Mouse (Mus musculus): ENCODE measurements around the gene Pea15a.
"Not testable (repeated sequence)": the region's sequence is repeated elsewhere in the genome, so short reads cannot be mapped to it uniquely, and the experiment has no call there.

Pea15a gene

DNA sequence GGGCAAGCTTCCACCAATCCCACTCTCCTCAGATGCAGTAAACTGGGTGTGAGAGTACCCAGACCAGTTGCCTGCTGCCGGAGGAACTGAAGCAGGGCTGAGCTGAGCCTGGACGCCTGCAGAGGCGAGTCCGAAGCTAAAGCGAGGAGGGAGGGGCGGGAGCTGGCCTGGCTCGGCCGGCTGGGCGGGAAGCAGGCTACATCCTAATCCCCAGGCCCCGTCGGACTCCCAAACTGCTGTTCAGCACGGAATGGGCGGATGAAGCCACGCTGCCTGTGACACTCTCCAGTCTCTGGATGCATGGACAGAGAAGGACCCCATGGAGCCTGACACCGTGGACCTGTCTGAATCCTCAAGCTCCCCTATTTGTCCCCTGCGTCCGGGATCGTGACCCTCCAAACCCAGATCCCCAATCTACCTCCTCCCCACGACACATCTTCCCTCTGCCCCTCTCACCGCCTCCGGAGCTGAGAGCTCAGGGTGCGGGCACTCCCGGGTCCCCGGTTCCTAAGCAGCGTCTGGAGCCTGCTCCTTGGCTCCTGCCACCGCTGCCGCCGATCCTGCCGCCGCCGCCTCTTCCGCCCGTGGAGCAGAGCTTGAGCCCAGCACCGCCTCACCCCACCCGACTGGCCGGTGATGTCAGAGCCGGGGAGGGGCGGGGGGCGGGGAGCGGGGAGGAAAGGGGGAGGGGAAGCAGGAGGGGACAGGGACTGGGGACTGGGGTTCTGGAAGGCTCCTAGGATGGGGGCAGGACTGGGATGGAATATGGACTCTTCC lies at the start of gene Pea15a:
Gene Pea15a (minus strand): TSS at position 664 of the 777 bp plus-strand sequence.
- peak; percentile 72 for DNase-seq (ENCODE audit: low read depth, low spot score)

DNA sequence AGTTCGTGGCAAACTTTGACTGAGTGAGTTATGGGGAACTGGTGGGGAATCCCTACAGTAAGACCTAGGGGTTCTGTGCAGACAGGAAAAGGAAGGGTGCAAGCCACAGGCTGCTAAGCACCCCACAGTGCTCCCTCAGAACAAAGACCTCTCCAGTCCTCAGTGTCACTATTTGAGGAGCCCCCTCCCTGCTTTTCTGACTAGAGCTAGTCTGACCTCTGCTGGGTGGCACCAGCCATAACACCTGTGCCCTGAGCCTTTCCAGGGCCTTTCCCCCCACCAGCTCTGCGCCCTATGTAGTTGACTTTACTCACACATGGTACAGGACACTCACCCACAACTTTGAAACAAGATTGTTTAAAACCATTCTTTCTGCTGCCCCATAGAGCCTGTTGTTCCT lies 41.1 kb upstream of the Pea15a start:
- DNase-seq (ENCODE audit: low read depth, low spot score), result peak; percentile 34

DNA sequence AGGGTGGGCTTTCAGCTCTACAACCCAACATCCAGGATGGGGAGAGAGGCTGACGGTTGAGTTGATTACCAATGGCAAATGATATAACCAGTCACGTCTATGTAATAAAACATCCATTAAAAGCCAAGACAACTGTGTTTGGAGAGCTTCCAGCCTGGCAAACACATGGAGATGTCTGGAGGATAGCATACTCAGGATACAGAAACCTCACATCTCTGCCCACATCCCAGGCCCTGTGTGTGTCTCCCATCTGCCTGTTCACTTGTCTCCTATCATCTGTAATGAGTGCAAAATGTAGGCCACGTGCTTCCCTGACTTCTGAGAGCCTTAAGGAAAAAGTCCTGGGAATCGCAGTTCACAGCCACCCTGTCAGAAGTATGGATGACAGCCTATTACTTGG lies 40.6 kb upstream of the Pea15a start:
- no peak for DNase-seq (ENCODE audit: low read depth, low spot score)

DNA sequence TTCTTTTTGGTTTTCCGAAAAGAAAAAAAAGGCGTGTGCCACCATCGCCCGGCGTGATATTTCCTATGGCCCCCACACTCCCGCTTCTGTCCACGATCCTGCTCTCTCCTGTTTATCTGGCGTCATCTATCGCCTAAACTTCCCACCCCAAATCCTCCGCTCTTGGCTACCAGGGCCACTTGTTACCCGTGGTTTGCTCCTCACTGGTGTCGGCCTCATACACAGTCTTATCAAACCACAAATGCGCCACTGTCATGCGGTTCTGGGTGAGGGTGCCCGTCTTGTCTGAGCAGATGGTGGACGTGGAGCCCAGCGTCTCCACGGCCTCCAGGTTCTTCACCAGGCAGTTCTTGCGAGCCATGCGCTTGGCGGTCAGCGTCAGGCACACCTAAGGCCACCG lies 38.0 kb upstream of the Pea15a start:
- not testable (repeated sequence) for DNase-seq (ENCODE audit: low read depth, low spot score)

DNA sequence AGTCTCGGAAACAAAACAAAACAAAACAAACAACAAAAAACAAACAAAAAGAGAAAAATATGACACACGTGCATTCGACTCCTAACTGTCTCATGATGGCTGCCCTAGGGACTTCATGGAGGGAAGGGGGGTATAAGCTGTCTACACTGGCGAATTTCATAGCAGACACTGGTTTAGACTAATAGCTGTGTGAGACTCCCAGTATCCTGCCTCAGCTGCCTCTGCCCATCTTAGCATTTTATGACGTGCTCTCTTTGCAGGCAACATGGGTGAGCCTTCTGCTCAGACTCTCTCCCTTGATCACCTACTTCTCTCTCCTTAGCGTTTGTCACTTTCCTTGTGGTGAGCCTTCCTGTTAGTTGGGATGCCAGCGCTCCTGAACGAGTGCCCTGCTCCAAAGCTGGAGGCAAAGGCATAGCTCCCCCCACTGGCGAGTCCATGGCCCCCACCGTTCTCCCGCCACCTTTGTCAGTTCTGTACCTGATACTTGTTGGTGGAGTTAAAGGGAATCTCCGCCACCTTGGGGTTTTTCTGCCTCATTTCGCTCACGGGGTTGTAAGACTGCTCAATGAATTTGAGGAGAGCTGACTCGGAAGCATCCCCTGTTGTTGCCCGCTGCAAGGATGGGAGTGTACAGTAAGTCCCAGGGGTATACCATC lies 37.1 kb upstream of the Pea15a start:
- no peak for DNase-seq (ENCODE audit: low read depth, low spot score)

DNA sequence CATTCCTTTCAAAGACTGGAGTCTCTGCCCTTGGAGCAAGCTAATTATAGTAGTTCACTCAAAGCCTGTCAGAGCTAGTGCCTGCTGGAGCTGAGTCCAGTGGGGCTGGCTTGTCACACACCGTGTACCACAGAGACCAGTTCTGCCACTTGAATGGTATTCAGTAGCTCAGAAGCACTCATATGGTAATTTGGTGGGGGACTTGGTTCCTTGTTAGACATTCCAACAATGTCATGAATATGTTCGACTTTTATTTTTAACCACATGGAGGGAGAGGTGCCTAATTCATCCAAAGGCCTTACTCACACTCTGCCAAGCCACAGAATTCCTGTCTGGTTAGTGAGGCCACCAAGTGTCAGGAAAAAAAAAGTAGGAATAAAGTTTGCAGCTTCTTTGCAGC lies 35.8 kb upstream of the Pea15a start:
- DNase-seq (ENCODE audit: low read depth, low spot score), result peak; percentile 95

DNA sequence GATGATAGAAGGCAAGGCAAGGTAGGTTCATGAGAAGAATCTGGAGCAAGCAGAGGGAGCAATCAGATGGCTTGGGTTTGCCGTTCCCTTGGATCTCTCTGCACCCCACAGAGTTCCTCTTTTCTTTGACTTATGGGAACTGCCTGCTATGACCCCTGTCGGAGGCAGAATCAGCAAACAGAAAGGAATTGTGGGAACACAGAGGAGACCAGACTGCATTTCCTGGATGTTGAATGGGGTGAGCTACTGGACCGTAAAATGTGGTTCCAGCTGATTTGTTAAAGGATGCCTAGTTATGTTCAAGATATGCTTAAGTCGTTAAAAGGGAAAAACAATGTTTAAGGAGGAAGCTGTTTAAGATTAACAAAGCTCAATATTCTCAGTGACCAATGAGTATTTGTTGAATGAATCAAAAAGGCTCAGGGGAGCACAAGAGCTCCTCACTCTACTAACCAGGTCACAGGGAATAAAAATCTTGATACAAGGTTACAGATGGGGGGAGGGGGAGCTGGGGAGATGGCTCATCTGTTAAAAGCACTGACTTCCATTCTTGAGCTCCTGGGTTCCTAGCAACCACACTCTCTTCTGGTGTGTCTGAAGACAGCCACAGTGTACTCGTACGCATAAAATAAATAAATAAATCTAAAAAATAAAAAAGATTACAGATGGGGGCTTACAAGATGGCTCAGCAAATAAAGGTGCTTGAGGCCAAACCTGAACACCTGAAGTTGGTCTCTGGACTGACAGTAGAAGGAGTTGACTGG lies 34.5 kb upstream of the Pea15a start:
- DNase-seq (ENCODE audit: low read depth, low spot score), result no peak

DNA sequence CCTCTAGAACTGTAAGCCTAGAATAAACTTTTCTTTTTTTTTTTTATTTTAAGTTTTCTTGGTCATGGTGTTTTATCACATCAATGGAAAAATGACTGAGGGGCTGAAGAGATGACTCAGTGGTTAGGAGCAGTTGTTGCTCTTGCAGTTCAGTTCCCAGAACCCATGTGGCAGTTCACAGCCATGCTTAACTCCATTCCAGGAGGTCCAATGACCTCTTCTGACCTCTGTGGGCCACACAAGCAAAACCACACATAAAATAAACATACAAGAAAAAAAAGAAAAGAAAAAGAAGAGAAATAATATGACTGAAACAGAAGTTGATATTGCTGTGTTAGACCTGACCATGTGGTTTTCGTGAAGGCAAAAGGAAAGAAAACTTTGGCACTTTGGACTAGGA lies 22.6 kb upstream of the Pea15a start:
- peak; percentile 85 for DNase-seq (ENCODE audit: low read depth, low spot score)

DNA sequence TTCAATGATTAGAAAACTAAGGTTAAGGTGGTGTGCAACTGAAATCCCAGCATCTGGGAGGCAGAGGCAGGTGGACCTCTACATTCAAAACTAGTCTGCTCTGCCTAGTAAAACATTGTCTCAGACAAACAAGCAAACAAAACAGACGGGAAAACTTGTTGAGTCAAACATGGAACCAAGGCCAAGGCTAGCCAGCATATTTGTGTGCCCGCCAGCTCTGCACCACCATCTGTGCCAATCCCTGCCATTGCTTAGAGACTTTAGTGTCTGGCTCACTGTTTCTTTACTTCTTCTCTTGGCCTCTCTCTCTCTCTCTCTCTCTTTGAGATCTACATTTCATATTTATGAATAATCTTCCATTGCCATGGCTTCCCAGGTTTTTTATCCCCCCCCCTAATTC lies 21.6 kb upstream of the Pea15a start:
- no peak for DNase-seq (ENCODE audit: low read depth, low spot score)

DNA sequence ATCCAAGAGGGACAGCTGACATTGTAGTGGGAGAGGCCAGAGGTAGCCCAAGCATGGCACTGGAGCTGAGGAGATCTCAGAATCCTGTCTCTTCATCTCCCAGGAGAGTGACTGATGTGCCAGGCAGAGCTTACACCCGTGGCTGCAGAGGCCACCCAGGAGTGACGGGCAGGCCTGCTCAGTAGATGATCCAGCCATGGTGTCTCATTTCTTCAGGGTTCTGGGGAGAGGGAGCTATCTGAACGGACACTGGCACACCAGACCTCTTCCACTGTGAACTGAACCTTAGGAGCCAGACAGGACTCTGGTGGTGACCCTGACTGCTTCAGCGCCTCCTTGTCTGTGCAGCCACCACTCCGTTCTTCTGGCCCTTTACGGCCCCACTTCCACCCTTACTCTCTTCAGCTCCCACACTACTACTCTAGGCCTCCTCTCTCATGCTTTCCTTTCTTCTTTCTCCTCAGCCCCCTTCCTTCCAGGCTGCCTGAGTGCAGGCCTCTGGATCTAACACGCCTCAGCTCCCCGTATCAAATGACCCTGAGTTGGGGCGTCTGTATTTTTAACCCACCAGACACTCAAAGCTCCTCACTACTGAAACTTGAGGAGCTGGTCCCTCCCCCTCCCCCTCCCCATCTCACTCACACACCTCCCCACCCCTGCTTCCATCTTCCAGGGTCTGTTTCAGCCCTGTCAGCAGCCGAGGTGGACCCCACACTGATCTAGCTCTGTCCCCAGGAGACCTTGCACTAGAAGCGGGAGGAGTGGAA lies 14.9 kb upstream of the Pea15a start:
- no peak for DNase-seq (ENCODE audit: low read depth, low spot score)

DNA sequence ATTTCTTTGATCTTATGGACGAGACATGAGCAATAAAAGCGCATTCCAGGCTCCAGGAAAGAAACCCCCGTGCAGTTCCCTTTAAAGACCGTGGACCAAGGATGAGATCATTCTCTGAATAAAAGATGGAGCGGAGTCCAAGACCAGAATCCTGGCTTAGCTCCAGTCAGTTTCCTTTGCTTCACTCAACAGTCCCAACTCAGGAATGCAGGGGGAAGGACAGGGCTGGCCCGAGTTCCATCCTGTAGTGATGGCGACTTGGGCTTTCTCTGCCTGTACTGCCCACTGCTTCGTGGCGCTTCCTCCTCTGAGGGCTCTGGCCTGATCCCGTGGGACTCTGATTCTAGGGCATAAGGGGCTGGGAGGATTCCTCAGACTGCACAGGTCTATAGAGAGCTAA lies 13.8 kb upstream of the Pea15a start:
- peak; percentile 88 for DNase-seq (ENCODE audit: low read depth, low spot score)

DNA sequence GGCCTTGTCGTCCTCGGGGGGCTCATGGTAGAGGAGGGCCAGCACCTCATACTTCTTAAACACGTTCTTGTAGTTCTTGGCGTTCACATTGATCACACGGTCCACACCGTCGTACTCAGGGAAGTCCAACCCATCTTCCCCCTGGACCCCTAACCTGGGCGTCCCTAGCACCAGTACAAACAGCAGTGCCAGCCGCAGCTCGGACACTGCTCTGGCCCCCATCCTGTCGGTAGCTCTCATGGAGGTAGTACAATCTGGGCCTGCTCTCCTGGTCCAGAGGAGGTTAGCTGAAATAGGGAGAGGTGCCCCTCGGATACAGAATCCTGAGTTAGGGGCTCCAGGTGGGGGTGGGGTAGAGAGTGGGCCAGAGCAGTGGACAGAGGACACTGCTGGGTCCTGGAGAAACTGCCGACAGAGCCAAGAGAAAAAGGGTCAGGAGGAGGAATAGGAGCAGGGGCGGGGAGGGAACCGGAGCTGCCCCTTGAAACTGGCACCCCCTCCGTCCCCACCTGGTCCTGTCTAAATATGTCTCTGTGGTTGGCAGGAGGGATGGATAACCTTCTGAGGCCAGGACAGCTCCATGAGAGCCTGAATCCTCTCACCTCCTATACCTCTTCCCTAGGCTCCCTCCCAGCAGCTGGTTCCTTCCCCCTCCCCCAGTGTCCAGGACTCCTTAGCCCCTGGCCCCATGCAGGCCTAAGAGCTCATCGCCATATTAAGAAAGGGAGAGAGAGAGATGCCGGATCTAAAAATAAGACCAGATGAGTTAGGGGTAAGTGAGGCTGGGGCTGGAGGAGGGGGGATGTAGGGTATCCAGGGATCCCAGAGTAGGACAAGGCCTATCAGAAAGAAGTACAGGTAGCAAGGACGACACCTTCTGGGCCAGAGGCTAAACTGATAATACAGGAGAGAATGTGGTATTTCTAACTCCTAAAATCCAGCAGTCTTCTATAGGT lies 13.1 kb upstream of the Pea15a start, which contains the start of gene Casq1:
Gene Casq1 (minus strand): TSS at position 418 of the 956 bp plus-strand sequence.
- DNase-seq (ENCODE audit: low read depth, low spot score), result no peak

DNA sequence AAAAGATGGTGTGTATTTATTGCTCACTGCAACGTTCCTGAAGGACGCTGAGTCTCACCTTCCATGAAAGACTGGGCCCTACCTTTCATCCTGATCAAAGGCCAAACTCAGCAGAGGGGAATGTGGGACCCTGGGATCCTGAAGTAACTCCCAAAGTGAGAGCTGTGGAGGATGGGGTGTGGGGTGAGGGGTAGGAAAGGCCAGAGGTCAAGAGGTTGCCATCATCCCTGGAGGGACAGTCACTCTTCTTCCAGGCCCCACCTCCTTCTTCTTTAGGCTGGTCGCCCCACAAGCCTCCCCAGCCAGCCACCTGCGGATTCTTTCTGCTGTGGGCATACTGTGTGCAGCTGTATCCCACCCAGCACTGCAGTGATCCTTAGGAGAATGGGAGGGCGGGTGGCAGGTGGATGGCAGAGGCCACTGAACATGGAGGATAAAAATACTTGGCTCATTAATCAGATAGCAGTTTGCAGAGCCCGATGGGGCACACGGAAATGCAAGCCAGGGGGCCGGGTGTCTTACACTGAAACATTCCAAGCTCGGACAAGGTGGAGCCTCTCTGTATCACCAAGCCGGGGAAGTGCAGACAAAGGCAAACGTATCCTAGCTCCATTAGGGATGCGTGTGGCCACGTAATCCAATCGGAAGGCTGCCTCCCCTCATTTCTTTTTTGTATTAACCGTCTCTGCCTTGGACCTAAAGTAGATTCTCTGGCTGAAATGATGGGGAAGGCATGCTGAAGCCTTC lies 11.7 kb upstream of the Pea15a start:
- no peak for DNase-seq (ENCODE audit: low read depth, low spot score)

DNA sequence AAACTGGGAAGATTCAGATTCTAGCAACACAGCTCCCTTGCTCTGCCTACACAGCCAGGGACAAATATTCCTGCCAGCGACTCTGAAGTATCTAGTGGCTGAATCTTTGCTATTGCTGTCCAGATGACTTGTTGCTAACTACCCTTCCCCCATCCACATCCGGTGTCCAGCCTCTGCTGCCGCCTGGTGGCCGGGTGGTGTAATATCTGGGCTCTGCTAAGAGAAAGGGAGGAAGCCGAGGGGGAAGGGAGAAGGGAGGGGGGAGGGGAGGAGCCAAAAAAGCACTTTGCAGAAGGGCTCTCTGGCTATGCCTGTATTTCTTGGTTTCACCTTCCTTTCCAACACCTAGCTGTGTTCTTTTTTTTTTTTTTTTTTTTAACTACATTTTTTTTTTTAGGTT lies 10.5 kb upstream of the Pea15a start:
- DNase-seq (ENCODE audit: low read depth, low spot score), result peak; percentile 94

DNA sequence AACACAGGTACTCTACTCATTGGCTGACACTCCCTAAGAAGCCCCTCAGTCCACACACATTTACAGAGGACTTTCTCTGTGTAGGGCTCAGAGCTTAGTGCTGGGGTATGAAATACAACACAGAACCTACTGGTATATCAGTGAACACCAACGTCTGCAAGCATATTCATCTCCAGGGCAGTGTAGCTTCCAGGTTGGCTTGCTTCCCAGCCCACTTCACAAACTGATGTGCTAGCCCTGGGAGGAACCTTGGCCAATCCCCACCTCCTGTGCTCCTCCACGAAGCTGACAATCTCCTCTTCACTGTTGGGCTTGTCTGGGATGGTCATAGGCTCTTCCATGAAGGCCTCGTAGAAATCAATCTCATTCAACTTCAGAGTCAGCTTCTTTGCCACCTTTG lies 8.1 kb upstream of the Pea15a start:
- DNase-seq (ENCODE audit: low read depth, low spot score), result no peak

DNA sequence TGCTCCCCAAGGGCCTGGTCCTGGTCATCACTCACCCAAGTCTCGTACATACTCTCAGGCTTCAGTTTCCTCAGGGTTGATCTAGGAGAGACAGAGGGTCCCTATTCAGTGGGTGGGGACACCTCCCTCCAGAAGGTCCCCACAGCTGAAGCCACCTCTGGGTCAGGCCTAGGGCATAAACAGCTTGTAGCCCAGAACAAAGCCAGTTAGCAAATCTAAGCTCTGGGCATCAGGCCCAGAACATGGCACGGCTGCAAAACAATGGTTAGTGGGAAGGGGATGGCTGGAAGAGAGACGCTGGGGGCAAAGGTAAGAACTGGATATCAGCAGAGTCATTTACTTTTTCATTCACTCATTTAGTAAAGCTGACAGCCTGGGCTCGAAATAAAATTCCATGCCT lies 7.2 kb upstream of the Pea15a start:
- DNase-seq (ENCODE audit: low read depth, low spot score), result no peak

DNA sequence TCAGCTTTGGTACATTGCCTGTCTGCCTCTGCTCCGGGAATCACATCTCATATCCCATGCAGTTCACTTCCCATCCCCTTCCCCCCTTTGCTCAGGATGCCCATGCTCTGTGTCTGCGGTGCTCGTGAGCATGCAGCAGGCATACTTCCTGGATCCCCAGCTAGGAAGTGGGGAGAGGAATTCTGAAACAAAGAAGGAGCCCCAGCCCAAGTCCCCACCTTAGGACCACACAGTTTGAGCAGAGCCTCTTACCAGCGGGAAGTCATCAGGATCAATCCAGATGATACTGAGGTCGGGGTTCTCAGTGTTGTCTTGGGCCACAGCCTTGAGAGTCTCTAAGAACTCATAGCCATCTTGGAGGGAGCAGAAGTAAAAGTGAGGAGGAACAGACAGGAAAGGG lies 6.2 kb upstream of the Pea15a start:
- DNase-seq (ENCODE audit: low read depth, low spot score), result no peak

DNA sequence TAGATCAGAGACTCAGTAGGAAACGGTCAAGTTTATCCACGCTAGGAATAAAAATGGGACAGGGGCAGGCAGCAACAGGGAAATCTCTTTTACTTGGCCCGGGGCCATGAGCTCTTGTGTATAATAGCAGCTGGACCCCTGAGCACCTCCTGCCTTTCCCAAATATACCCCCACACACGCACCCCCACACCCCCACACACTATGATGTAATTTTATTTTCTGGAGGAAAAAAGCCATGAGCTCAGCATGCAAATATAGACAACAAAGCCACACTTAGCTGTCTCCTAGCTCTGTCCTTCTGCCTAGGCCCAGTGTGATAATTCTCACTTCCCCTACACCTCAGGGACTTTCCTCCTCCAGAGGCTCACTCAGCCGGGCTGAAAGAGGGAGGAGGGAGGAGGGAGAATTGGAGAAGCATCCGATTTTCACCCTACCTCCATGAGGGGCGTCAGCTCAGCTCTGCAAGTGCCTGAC lies 544 bp upstream of the Pea15a start:
- DNase-seq (ENCODE audit: low read depth, low spot score), result no peak

DNA sequence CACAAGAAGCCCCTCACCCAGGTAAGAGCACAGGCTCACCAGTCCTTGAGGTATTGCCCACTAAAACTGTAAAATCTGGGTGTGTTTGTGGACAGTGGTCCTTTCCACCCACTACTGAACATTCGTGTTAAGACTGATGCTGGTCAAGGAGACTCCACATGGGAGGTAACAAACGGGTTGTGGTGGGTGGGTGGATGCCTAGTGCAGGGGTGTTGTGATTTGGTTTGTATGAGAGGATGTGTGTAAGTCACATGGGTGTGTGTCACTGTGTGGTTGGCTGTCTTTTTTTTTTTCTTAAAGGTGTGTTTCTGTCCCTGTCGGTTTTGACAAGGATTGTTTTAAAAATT lies 890 bp downstream of the Pea15a start:
- DNase-seq (ENCODE audit: low read depth, low spot score), result peak; percentile 63
